Mouse (Mus musculus): ENCODE measurements at regions not wholly inside any gene's neighbourhood (a gene's known extent, or its start where the extent isn't known, plus 50 kb on each side); places are given as distances from the start of the nearest gene placed in this dataset.

DNA sequence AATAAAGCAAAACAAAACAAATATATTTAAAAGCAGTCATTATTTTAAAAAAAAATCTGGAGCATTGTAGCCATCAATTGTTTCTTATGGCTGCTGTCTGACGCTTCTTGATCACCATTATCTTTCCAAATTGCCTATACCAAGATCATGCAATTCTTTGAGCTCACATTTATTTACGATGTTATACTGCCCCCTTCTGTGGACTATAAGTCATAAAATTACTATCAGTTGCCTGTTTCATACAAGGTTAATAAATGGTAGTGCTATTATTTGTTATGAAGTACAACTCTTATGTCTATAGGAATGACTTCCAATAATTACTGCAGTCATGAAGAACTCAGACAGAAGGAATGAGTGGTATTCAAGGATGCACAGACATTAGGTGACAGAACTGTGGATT lies 57.3 kb upstream of the Eda2r start:
- DNase-seq (ENCODE audit: low spot score), result peak; percentile 0

GRCm38 (mm10) chrX:97431391-97431803 lies 54.4 kb upstream of the Eda2r start:
- DNase-seq (ENCODE audit: low spot score), result peak; percentile 56

Measured in heart, adult 8-10 months (tissue).